Mouse (Mus musculus): ENCODE measurements around the gene E130116L18Rik.
"Not testable (repeated sequence)": the region's sequence is repeated elsewhere in the genome, so short reads cannot be mapped to it uniquely, and the experiment has no call there.

The E130116L18Rik gene

DNA sequence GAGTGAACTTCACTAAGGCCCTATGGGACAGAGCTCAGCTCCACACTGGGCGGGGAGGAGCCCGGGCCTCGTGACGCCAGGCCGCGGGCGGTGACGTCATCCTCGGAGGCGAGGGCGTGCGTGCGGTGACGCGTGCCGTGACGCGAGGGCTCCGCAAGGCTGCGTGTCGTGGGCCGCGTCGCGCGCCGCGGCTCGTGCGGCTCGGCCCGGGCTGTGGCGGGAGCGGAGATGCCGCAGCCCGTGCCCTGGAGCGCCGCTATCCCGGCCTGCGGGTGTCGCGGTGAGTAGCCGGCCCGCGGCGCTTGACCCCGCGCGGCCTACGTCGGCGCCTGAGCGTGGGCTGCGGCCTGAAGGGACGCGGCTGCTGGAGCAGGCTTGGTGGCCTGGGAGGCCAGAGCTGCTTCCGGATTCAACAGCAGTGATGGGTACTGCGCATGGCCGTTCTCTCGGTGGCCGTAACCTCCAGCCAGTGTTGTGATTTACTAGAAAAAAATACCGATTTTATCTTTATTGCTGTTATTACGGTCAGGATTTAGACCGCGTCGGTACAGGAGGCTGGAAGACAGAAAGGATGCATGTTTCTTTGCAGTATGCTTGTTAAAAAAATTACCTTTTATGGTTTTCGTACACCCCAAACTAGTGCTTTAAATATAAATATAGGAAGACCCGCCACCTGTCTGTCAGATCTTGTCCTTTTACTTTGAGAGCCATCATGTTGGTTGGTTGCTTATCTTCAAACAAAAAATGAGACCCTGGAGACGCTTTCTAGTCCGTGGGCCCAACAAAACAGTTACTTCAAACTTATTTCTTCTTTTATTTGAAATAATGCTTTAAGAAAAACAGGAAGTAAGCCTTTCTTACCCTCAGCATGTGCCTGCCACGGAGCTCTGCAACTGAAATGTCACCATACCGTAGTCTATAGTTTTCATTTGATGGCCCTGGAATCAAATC, at the start of gene E130116L18Rik:
TSS of gene E130116L18Rik (minus strand) at position 402 of the 951 bp plus-strand sequence.
- peak; percentile 95 for DNase-seq (ENCODE audit: low read depth, low spot score)

DNA sequence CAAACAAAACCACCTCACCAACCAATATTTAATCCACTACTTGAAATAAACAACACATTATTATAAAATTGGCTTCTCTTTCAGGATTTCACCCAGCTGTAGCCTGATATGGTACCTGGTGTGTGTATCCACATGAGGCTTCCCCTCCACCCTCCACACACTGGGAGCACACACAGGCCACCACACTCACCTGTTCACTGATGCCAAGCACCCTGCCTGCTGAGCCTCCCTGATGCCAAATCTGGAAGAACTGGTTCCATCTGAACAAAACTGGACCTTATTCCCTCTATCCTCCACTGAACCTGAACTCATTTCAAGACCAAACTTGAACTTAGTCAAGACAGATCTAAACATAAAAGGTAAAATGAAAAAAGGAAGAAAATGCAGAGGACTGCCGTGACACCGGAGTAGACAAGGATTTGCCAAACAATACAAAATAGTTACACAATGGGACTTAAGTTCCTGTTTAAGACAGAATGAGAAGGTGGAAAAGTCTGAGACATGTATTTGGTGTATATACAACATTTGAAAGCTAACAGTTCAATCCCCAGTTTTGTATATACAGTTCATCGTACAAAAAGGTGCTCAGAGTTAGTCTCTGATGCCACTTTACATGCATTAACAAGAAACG, 45.4 kb upstream of the E130116L18Rik start:
- DNase-seq (ENCODE audit: low read depth, low spot score), result no peak

DNA sequence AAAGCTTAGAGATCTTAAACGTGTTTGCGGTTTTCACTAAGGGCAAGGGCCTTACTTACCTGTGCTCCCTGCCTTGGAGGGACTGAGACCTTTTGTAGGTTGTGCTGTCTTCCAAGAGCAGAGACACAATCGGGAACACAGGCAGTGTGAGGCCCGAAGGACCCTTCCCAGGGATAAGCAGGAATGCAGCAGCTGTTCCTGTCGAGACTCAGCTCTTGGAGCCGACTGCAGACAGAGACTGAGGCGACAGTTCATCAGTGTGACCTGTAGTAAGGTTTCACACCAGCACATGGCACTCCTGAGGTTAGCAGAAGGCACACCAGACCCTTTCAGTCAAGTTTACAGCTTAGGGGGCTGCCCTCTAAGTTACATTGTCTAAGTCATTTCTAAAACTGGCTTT, 39.3 kb upstream of the E130116L18Rik start:
- DNase-seq (ENCODE audit: low read depth, low spot score), result no peak

DNA sequence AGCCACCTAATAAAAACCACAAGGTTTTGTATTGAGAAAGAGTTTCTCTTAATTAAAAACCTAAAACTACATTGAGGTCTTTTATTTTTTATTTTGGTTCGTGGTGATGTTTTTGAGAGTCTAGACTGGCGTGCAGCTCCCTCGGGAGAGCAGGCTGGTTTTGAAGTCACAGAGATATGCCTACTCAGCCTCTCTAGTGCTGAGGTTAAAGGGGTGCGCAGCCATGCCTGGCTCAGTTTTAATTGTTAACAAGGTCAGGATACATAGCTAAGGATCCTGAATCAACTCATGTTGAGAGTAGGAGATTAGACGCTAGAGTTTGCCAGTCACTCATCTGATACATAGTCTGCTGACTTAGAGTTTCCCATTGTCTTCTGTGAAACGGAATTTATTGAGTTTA, 38.5 kb upstream of the E130116L18Rik start:
- no peak for DNase-seq (ENCODE audit: low read depth, low spot score)

DNA sequence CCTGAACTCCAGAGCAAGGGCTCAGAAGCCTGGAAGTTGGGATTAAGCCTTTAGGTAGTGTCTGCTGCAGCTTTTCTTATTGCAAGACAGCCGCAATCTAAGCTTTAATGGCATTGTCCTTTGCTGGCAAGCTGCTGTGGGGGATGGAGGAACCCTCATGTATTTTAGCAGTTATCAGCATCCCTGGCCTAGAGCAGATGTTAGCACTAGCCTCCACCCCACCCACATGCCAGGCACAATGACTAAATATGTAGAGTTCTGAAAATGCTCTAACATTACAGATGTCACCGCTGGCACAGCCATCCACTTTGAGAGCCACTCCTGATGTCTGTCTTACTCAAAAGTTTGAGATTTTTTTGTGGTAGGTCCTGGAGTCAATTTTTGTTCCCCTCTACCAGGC, 33.7 kb upstream of the E130116L18Rik start:
- DNase-seq (ENCODE audit: low read depth, low spot score), result peak; percentile 78

DNA sequence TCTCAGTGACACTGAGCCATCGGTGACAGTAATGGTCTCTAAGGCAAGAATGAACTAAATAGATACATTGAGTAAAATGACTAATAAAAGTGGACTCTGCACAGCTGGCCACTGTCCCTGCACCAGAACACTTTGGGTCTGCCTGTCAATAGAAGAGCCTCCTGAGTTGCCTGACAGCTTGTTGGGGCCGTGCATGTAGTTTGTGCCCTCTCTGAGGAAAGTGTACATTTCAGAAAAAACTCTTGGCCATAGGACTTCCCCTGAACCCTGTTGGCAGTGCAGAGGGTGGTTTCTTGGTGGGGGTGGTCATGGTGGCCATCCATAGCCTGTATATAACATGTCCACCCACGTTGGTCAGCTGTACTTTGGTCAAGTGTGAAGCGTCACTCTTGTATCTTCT, 31.5 kb upstream of the E130116L18Rik start:
- DNase-seq (ENCODE audit: low read depth, low spot score), result no peak

DNA sequence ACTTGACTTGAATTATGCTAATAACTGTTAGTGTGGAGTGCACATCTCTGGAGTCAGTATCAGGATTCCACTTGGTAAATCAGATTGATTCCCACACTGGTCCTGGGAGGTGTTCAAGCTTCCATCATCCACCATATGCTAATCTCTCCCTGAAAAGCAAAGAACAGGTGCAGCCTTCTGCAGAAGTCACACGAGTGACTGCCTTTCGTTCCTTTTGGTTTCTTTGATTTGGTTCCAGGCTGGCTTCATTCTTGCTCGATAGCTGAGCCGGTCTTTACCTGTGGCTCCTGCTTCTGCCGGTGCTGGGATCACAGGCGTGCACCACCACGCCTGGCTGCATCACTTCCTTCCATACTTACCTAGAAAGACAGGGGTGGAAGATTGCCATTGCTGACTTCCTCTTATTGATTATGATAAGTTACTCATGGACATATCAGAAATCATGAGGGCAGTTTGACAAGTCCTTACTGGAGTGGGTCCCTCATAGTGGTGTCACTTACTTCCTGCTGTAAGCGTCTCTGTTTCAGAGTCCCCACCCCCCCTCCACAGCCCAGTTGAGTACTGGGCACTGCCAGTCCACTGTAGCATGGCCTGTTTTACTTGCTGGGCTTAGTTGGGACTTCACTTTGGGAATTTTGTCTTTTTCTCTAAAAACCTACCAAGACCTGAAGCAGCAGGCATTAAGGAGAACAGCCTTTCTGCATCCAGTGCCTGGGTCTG, 30.0 kb upstream of the E130116L18Rik start:
- peak; percentile 22 for DNase-seq (ENCODE audit: low read depth, low spot score)

DNA sequence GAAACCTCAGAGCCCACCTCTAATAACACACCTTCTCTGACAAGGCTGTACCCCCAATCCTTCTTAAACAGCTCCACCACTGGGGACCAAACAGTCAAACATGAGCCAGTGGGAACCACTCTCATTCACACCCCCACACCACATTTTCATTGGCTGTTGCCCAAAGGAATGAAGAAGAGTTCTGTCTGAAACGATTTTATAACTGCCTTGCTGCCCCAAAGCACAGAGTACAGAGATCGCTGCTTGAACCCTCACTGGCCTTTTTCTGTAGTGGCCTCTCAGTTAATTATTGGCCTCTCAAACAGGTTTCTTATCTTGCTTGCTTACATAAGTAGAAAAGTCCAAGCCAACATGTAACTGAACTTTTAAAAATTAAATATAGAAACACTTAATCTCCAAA, 29.5 kb upstream of the E130116L18Rik start:
- DNase-seq (ENCODE audit: low read depth, low spot score), result peak; percentile 36

DNA sequence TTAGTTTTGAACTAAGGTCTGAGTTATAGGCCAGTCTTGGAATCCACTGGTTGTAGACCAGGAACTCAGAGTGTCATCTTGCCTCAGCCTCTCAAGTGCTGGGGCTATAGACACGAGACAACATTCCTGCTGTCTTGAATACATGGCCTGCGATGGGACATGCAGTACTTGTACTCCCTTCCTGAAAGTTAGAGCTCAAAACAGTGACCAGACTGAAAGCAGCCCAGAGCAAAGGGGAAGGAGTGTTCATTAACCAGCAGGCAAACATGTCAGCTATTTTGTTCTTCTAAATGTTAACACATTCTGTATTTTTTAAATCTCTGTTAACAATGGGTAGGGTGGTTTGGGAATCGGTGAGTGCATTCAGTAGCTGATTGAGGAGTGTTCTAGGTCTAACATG, 24.1 kb upstream of the E130116L18Rik start:
- no peak for DNase-seq (ENCODE audit: low read depth, low spot score)

DNA sequence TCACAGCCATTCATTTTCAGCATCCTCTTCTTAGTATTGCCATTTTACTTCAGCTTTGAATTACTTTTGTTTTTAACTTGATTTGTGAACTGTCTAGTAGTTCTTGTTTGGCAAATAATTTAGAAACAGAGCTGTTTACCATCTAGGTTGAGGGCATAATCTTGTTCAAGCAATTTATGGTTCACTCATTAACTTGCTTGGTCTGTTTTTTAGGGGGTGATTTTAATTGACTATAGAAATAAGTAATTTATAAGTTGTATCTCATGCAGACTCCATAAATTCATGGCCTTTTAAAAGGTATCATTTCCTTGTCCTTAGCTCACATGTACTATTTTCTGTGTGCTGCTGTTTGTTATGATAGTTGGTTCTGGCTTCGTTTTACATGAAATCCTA, 23.5 kb upstream of the E130116L18Rik start:
- DNase-seq (ENCODE audit: low read depth, low spot score), result no peak

DNA sequence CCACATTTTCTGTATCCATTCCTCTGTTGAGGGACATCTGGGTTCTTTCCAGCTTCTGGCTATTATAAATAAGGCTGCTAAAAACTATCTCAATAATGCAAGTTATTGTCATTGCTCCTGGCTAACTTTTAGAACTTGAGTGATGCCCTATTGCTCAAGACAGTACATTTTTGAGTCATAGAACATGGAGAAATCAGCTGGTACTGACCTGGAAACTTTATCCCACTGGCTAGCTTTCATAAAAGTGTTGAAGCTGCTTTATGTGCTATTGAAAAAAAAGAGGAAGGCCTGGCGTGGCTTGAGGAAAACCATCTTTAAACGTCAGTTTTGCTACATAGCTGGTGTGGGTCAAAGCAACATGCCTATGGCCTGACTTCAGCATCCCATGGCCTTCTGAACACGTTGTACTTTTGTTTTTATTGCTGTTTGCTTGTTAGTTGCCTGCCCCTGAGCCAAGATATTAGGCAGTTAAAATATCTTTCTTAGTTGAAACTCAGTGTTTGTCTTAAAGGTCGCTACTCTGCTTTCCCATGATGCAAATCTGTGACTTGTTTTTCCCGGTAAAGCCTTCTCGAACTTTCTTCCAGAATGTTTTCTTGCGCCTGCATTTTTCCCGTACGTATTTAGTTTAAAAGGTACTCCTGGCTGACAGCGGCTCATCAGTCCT, 23.0 kb upstream of the E130116L18Rik start:
- no peak for DNase-seq (ENCODE audit: low read depth, low spot score)

DNA sequence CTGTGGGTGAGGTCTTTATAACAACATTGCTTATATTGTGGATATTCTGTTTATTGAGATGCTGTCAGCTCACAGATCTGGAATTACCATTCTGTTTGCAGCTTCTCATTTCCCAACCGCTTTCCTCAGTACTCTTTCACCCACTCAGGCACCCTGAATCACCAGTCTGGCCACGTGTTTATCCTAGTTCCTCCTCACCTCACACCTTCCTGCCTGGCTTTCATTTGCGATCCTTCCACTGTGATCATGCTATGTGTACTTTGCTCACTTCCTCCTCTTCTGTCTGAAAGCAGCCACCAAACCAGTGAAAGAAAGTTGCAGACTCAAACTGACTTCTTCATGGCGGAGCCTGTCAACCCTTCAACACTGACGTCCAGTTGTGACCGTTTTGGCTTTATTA, 20.1 kb upstream of the E130116L18Rik start:
- peak; percentile 42 for DNase-seq (ENCODE audit: low read depth, low spot score)

DNA sequence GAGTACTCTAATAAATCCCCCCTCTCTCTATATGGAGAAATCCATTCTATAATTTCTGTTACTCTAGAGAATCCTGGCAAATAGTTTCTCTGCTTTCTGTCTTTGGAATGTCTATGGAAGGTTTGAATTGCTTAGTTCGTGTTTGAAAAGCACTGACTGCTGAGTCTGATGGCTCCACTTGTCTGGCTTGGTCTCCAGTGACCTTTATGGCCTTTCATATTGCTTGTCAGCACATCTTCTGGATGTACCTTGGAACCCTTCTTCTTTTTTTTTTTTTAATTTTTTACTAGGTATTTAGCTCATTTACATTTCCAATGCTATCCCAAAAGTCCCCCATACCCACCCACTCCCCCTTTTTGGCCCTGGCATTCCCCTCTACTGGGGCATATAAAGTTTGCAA, 1.4 kb upstream of the E130116L18Rik start:
- not testable (repeated sequence) for DNase-seq (ENCODE audit: low read depth, low spot score)

DNA sequence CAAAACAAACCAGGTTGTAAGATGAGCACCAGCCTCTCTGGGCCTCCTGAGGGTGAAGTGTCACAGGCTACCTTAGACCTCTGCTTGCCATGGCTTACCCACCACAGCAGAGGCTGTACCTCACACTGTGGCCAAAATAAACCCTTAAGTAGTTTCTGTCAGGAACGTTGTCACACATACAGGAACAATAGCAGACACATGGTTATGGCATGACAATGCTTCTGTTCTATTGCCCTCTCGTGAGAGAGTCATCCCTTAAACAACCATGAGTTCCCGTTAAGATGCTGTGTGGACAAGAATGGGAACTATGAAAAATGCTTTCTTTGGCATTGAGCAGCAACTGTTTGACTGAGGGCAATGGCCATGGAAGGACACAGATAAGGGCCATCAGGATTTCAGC, 1.3 kb downstream of the E130116L18Rik start, which contains the start of gene Galnt11:
TSS of gene Galnt11 (plus strand) at position 301 of the 400 bp plus-strand sequence.
- no peak for DNase-seq (ENCODE audit: low read depth, low spot score)

DNA sequence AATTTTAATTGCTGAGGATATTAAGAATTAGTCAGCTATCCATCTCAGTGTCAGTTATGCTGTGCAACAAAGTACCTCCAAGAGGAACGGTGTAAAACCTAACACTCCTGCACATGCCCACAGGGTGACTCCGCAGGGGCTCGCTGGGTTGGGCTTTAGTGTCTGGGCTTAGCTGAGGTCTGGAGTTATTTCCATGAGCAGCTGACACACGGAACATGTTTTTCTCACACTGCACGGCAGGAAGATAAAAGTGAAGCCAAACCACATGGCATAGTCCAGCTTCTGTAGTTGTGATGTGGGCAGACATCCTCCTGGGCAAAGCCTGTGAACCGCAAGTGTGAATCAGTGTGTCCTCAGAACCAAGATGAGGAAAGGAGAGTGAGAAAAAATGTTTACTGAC, 7.9 kb downstream of the E130116L18Rik start:
- peak; percentile 37 for DNase-seq (ENCODE audit: low read depth, low spot score)

DNA sequence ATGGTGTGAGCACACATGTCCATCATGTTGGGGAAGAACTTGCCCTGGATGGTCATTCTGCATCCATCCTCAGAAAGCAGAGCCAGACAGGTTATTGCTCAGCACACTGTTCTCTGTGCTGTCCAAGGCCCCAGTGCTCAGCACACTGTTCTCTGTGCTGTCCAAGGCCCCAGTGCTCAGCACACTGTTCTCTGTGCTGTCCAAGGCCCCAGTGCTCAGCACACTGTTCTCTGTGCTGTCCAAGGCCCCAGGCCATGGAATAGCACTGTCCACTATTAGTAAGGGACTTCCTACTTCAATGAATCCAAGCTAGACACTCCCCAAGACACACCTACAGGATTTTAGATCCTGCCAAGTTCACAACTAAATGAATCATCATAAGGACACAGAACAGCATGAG, 9.7 kb downstream of the E130116L18Rik start:
- DNase-seq (ENCODE audit: low read depth, low spot score), result peak; percentile 34

DNA sequence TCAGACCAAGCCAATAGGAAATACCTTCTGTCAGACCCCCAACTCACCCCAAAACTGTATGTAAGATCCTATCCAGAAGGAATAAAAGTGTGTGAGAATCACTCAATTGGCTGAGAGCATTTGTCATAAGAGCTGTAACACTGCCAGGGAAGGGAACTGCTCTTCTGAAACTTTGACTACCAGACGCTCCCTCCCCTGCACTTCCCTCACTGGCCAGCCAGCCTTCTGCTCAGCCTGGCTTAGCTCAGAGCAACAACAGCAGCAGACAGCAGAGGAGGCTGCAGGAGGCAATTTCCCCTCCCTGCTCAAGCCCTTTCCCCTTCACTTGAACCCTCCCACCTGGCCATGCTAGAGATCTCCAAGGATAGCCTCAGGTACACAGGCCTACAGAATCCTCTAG, 11.1 kb downstream of the E130116L18Rik start:
- peak; percentile 69 for DNase-seq (ENCODE audit: low read depth, low spot score)

DNA sequence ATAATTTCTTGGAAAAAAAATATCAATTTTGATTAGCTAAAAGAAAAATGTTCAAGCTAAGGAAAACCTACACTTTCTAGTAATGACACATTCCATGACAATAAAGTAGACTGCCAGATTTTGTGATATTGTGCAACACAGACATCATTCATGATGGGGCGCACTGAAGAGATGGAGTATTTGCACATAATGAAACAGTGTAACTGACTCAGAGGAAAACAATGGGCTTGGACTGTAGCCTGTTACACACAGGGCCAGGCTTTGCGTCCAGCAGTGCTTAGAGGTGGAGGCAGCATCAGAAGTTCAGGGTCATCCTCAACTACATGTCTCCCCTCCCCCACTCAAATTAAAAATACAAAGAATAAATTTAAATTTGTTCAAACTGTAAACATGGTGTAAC, 32.4 kb downstream of the E130116L18Rik start:
- no peak for DNase-seq (ENCODE audit: low read depth, low spot score)

DNA sequence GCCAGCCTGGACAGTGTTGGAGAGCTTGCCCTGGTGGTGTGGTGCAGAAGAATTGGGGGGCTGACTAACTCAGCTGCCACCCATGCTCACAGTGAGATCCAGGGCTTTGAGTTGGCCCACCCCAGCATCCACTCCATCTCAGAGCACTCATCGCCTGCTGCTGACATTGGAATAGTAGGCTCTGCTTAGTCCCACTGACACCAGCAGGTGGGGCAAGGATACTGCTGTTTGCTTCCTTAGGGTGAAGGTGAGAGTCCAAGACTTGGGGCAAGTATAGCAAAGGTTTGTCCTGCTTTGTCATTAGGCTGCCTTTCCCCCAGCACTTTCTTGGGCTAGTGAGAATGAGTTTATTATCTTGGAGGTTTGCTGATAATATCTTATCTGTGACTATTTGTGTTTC, 34.2 kb downstream of the E130116L18Rik start:
- DNase-seq (ENCODE audit: low read depth, low spot score), result peak; percentile 22

DNA sequence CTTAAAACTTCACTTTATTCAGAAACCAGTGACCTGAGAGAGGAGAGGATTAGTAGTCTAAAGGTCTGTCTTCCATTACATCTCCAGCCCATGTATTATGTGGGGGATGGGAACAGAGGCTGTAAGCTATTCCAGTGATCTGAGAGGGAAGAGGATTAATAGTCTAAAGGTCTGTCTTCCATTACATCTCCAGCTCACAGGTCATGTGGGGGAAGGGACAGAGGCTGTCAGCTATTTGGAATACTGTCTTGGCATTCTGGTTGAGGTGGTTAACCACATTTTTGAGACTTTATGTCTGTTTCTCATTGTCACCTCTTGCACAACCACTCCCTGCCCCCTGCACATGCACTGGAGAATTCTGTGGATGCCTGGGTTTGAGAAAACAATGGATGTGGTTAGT, 35.2 kb downstream of the E130116L18Rik start:
- DNase-seq (ENCODE audit: low read depth, low spot score), result no peak

DNA sequence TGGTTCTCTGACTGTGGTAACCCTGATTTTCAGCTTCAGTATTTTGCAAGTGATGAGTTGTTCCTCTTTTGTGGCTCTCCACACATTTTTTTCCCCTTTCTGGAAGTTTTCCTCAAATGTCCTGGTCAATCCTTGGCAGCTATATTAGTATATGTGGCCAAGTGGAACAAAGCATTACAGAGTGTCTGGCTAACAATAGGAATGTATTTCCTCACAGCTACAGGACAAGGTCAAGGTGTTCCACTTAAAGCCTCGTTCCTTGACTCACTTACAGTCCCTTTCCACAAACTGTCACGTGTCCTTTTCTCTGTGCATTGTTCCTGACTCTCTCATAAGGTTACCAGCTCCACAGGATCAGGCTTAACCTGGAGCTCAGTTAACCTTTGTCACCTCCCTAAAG, 38.4 kb downstream of the E130116L18Rik start:
- DNase-seq (ENCODE audit: low read depth, low spot score), result peak; percentile 15

DNA sequence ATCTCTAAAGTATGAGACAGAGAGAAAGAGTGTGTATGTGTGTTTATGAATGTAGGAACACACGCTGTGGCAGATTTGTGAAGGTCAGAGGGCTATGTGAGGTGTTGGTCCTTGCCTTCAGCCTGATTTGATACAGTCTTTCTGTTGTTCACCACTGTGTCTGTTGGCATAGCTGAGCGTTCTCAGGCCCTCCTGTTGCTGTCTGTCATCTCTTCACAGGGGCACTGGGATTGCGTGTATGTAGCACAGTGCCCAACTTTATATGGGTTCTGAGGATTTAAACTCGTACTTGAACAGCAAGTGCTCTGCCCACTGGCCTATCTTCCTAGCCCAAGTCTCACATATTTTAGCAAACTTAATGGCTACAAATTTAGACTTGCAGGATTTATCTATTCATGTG, 39.4 kb downstream of the E130116L18Rik start:
- no peak for DNase-seq (ENCODE audit: low read depth, low spot score)
